Mouse (Mus musculus) monocyte, adult 2 months (primary cell): ENCODE results near the gene Tmem213.
A peak's percentile ranks its signal among the peaks of the same experiment; 100 is the strongest.

Source experiments
- DNase-seq, 2 experiments: peaks; one replicate each; pipeline ENCODE4 v3.0.0; 2022; ENCODE audit warnings: low spot score in 2 of 2, low read depth in 1 of 2

The Tmem213 gene

GRCm38 (mm10) chr6:38109160-38109795 lies at the start of gene Tmem213:
Gene Tmem213, plus strand, starts transcription at chr6:38109255.
- DNase-seq, result no peak

- no peak for DNase-seq
Measured at GRCm38 (mm10) chr6:38064621-38065020, 44.4 kb upstream of the Tmem213 start.

GRCm38 (mm10) chr6:38065122-38065500 lies 43.9 kb upstream of the Tmem213 start:
- no peak for DNase-seq

GRCm38 (mm10) chr6:38065501-38066122 lies 43.4 kb upstream of the Tmem213 start:
- DNase-seq, result no peak

GRCm38 (mm10) chr6:38066215-38066614 lies 42.8 kb upstream of the Tmem213 start:
- DNase-seq, result peak in 1 of 2 experiments; percentile 8

- DNase-seq, result no peak
Measured at GRCm38 (mm10) chr6:38071256-38071655, 37.8 kb upstream of the Tmem213 start.

- no peak for DNase-seq
Measured at GRCm38 (mm10) chr6:38072137-38072796, 36.8 kb upstream of the Tmem213 start.

GRCm38 (mm10) chr6:38073592-38073991 lies 35.5 kb upstream of the Tmem213 start:
- DNase-seq, result no peak

- DNase-seq, result no peak
Measured at GRCm38 (mm10) chr6:38080364-38080763, 28.7 kb upstream of the Tmem213 start.

GRCm38 (mm10) chr6:38081727-38082341 lies 27.2 kb upstream of the Tmem213 start:
- no peak for DNase-seq

GRCm38 (mm10) chr6:38083204-38083603 lies 25.9 kb upstream of the Tmem213 start:
- no peak for DNase-seq

- DNase-seq, result no peak
Measured at GRCm38 (mm10) chr6:38087242-38088026, 21.6 kb upstream of the Tmem213 start.

- no peak for DNase-seq
Measured at GRCm38 (mm10) chr6:38092539-38092938, 16.5 kb upstream of the Tmem213 start.

GRCm38 (mm10) chr6:38094701-38095100 lies 14.4 kb upstream of the Tmem213 start:
- DNase-seq, result no peak

- DNase-seq, result no peak
Measured at GRCm38 (mm10) chr6:38096961-38097370, 12.1 kb upstream of the Tmem213 start.

- DNase-seq, result no peak
Measured at GRCm38 (mm10) chr6:38102216-38102795, 6.7 kb upstream of the Tmem213 start.

GRCm38 (mm10) chr6:38103775-38104174 lies 5.3 kb upstream of the Tmem213 start:
- DNase-seq, result no peak

GRCm38 (mm10) chr6:38105924-38106323 lies 3.1 kb upstream of the Tmem213 start:
- no peak for DNase-seq

- DNase-seq, result no peak
Measured at GRCm38 (mm10) chr6:38108449-38108848, 606 bp upstream of the Tmem213 start.

- no peak for DNase-seq
Measured at GRCm38 (mm10) chr6:38109871-38110270, 816 bp downstream of the Tmem213 start.

GRCm38 (mm10) chr6:38110859-38111258 lies 1.8 kb downstream of the Tmem213 start:
- DNase-seq, result no peak
